Mouse (Mus musculus): ENCODE data around the gene Slc35b2. TPM values are rescaled to one million over a fixed set of nuclear protein-coding genes. Genes with fewer than 3 reads are reported as not detected.

The Slc35b2 gene
- polyA plus RNA-seq, 1 experiment from 2014 or later = 97.9 TPM

GRCm38 (mm10) chr17:45546941-45547340, 16.7 kb upstream of the Slc35b2 start:
- H3K4me1 ChIP-seq = peaks cover 56% of the 10 kb centered on the region
- no peak for ATAC-seq (replicated peaks)
- H3K9ac ChIP-seq (replicated peaks) = no peak overlapping the region
- no peak overlapping the region for H3K4me2 ChIP-seq (replicated peaks)
- H3K36me3 ChIP-seq = peaks cover 26% of the 10 kb centered on the region; the same call in 1 of the 2 replicates
- peaks cover 9% of the 10 kb centered on the region for H3K27me3 ChIP-seq
- H3K4me3 ChIP-seq = peak overlapping the region; percentile 92
- no peaks in the 10 kb centered on the region for H3K9me3 ChIP-seq
- H3K27ac ChIP-seq (replicated peaks) = no peak overlapping the region
- 70% methylated on average over 16 of the region's 16 CpGs for whole genome bisulfite sequencing

GRCm38 (mm10) chr17:45547461-45548190, 16.0 kb upstream of the Slc35b2 start:
- Histone ChIP-seq H3K27me3 (peaks cover 9% of the 10 kb centered on the region), H3K4me1 (peaks cover 56% of the 10 kb centered on the region), H3K9ac (replicated peaks) (no peak overlapping the region), H3K4me2 (replicated peaks) (peak overlapping the region; percentile 61), H3K9me3 (no peaks in the 10 kb centered on the region), H3K36me3 (peaks cover 26% of the 10 kb centered on the region; the same call in 1 of the 2 replicates), H3K27ac (replicated peaks) (no peak overlapping the region), H3K4me3 (peak overlapping the region; percentile 92)
- 80% methylated on average over 5 of the region's 5 CpGs for WGBS
- ATAC-seq (replicated peaks) = no peak

GRCm38 (mm10) chr17:45548541-45549512, 14.8 kb upstream of the Slc35b2 start:
- ATAC-seq (replicated peaks) = peak; percentile 78
- Histone ChIP-seq H3K9me3 (no peaks in the 10 kb centered on the region), H3K4me3 (peak overlapping the region; percentile 92), H3K4me1 (peaks cover 54% of the 10 kb centered on the region), H3K4me2 (replicated peaks) (peak overlapping the region; percentile 61), H3K9ac (replicated peaks) (peak overlapping the region; percentile 98), H3K27ac (replicated peaks) (peak overlapping the region; percentile 93), H3K27me3 (peaks cover 9% of the 10 kb centered on the region), H3K36me3 (peaks cover 26% of the 10 kb centered on the region; the same call in 1 of the 2 replicates)
- WGBS = 2% methylated on average over 58 of the region's 68 CpGs

- Histone ChIP-seq H3K9me3 (no peaks in the 10 kb centered on the region), H3K4me2 (replicated peaks) (peak within 1 kb of the TSS; percentile 61), H3K4me1 (peaks cover 45% of the 10 kb centered on the region), H3K27me3 (peaks cover 9% of the 10 kb centered on the region), H3K36me3 (peaks cover 21% of the 10 kb centered on the region; the same call in 1 of the 2 replicates), H3K9ac (replicated peaks) (peak within 1 kb of the TSS; percentile 98), H3K4me3 (peak within 1 kb of the TSS; percentile 92), H3K27ac (replicated peaks) (peak within 1 kb of the TSS; percentile 93)
- WGBS = under 1% methylated on average over 13 of the region's 29 CpGs
- peak; percentile 47 for ATAC-seq (replicated peaks)
Observed at GRCm38 (mm10) chr17:45549617-45550181, 14.0 kb upstream of the Slc35b2 start, which contains the start of gene Tmem151b. TSS of gene Tmem151b (minus strand) at chr17:45549677.

- H3K36me3 ChIP-seq = peaks cover 16% of the 10 kb centered on the region; the same call in 1 of the 2 replicates
- H3K27ac ChIP-seq (replicated peaks) = no peak overlapping the region
- H3K4me1 ChIP-seq = peaks cover 39% of the 10 kb centered on the region
- H3K9ac ChIP-seq (replicated peaks) = no peak overlapping the region
- no peaks in the 10 kb centered on the region for H3K9me3 ChIP-seq
- WGBS = 26% methylated on average over 5 of the region's 5 CpGs
- peaks cover 11% of the 10 kb centered on the region for H3K27me3 ChIP-seq
- H3K4me3 ChIP-seq = no peak overlapping the region
- peak overlapping the region; percentile 61; the same call in 1 of the 2 replicates for H3K4me2 ChIP-seq (replicated peaks)
- no peak for ATAC-seq (replicated peaks)
Observed at GRCm38 (mm10) chr17:45550253-45550652, 13.4 kb upstream of the Slc35b2 start.

- Histone ChIP-seq H3K27ac (replicated peaks) (no peak overlapping the region), H3K27me3 (peaks cover 11% of the 10 kb centered on the region), H3K36me3 (peaks cover 7% of the 10 kb centered on the region; the same call in 1 of the 2 replicates), H3K9me3 (no peaks in the 10 kb centered on the region), H3K4me2 (replicated peaks) (no peak overlapping the region), H3K4me1 (peaks cover 35% of the 10 kb centered on the region), H3K4me3 (no peak overlapping the region), H3K9ac (replicated peaks) (no peak overlapping the region)
- WGBS = 50% methylated on average over 7 of the region's 7 CpGs
- ATAC-seq (replicated peaks) = no peak
Observed at GRCm38 (mm10) chr17:45551249-45551796, 12.4 kb upstream of the Slc35b2 start.

GRCm38 (mm10) chr17:45551816-45552451, 11.7 kb upstream of the Slc35b2 start:
- Histone ChIP-seq H3K36me3 (0 out of 2 replicates have a peak, but pooled peaks cover under 1% of the 10 kb centered on the region), H3K4me3 (no peak overlapping the region), H3K9me3 (no peaks in the 10 kb centered on the region), H3K4me1 (peaks cover 33% of the 10 kb centered on the region), H3K27me3 (peaks cover 5% of the 10 kb centered on the region; the same call in 1 of the 2 replicates), H3K27ac (replicated peaks) (no peak overlapping the region), H3K9ac (replicated peaks) (no peak overlapping the region), H3K4me2 (replicated peaks) (no peak overlapping the region)
- ATAC-seq (replicated peaks) = 0 out of 2 replicates have a peak, but pooled peaks have one; percentile 14
- WGBS = 3% methylated on average over 8 of the region's 8 CpGs

GRCm38 (mm10) chr17:45553065-45553464, 10.6 kb upstream of the Slc35b2 start:
- no peak overlapping the region for H3K4me2 ChIP-seq (replicated peaks)
- H3K4me1 ChIP-seq = peaks cover 21% of the 10 kb centered on the region
- 0 out of 2 replicates have a peak, but pooled peaks cover 2% of the 10 kb centered on the region for H3K27me3 ChIP-seq
- H3K4me3 ChIP-seq = no peak overlapping the region
- WGBS = 85% methylated on average over 3 of the region's 3 CpGs
- H3K9me3 ChIP-seq = no peaks in the 10 kb centered on the region
- no peaks in the 10 kb centered on the region for H3K36me3 ChIP-seq
- H3K27ac ChIP-seq (replicated peaks) = no peak overlapping the region
- no peak for ATAC-seq (replicated peaks)
- H3K9ac ChIP-seq (replicated peaks) = no peak overlapping the region

- H3K4me3 ChIP-seq = no peak overlapping the region
- H3K4me1 ChIP-seq = peaks cover 16% of the 10 kb centered on the region
- H3K4me2 ChIP-seq (replicated peaks) = no peak overlapping the region
- no peak for ATAC-seq (replicated peaks)
- H3K36me3 ChIP-seq = no peaks in the 10 kb centered on the region
- 0 out of 2 replicates have a peak, but pooled peaks cover 2% of the 10 kb centered on the region for H3K27me3 ChIP-seq
- no peaks in the 10 kb centered on the region for H3K9me3 ChIP-seq
- H3K9ac ChIP-seq (replicated peaks) = no peak overlapping the region
- 57% methylated on average over 1 of the region's 1 CpGs for WGBS
- H3K27ac ChIP-seq (replicated peaks) = no peak overlapping the region
Observed at GRCm38 (mm10) chr17:45554420-45554819, 9.3 kb upstream of the Slc35b2 start.

GRCm38 (mm10) chr17:45555452-45556106, 8.1 kb upstream of the Slc35b2 start, which contains the start of gene Nfkbie:
TSS of gene Nfkbie (plus strand) at chr17:45555703.
- Histone ChIP-seq H3K4me2 (replicated peaks) (peak within 1 kb of the TSS; percentile 87), H3K4me1 (peaks cover 8% of the 10 kb centered on the region), H3K9ac (replicated peaks) (peak within 1 kb of the TSS; percentile 63), H3K9me3 (no peaks in the 10 kb centered on the region), H3K36me3 (no peaks in the 10 kb centered on the region), H3K4me3 (peak within 1 kb of the TSS; percentile 49), H3K27me3 (0 out of 2 replicates have a peak, but pooled peaks cover 2% of the 10 kb centered on the region), H3K27ac (replicated peaks) (no peak within 1 kb of the TSS)
- peak; percentile 67 for ATAC-seq (replicated peaks)
- WGBS = under 1% methylated on average over 45 of the region's 45 CpGs

Measured in forebrain, embryonic 15.5 days (tissue).